Mouse (Mus musculus) B cell, adult (primary cell): Measurements from ENCODE around the gene Plekhj1. TPM values are rescaled to one million over a fixed set of nuclear protein-coding genes. Genes with fewer than 3 reads are reported as not detected.

Source experiments
- total RNA-seq: library from RNA; stranded (reverse); gene quantifications from 4 replicates; pipeline ENCODE4 v1.2.4, GENCODE M21; 2023; ENCODE audit not compliant: inconsistent age

Gene Plekhj1
- total RNA-seq: 120 to 133 TPM (median 122 TPM) in 4 replicates

DNA sequence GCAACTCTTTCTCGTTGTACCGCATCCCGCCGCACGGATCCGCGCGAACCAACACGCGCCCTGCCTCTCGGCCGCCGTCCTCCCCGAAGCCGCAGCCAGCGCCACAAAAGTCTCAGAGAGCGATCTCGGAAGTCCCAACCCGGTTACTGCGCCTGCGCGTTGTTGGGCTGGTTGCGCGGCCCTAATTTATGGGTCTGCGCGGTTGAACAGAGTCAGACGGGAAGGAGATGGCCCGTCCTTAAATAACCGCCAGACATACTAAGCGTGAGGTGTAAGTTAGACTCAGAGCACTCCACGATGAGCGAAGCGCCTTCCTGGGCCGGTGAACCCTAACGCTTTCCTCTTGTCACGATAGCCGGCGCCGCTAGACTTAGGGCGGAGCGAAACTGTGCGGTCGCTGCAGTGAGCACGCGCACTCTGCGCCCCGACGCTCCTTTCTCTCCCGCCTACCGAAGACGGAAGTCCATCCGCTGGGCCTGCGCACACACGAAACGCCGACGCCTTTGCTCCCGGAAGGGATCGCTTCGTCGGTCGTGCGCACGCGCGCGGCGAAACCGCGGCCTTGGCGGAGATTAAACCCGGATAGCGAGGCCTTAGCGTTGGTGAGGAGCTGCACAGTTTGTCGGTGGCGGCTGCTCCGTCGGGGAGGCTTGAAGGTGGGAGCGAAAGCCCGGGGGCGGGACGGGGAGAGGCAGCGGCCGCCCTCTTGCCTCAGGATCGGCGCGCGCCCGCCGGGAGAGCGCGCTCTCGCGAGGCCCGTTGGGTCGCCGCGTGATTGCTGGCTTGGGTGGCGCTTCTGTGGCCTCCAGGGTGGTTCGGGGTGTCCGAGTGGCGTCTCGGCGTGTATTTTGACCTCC is at the start of gene Plekhj1, which contains the start of gene Sf3a2:
TSS of gene Plekhj1 (minus strand) at position 477 of the 857 bp plus-strand sequence.
TSS of gene Sf3a2 (plus strand) at position 49 of the 857 bp plus-strand sequence.

DNA sequence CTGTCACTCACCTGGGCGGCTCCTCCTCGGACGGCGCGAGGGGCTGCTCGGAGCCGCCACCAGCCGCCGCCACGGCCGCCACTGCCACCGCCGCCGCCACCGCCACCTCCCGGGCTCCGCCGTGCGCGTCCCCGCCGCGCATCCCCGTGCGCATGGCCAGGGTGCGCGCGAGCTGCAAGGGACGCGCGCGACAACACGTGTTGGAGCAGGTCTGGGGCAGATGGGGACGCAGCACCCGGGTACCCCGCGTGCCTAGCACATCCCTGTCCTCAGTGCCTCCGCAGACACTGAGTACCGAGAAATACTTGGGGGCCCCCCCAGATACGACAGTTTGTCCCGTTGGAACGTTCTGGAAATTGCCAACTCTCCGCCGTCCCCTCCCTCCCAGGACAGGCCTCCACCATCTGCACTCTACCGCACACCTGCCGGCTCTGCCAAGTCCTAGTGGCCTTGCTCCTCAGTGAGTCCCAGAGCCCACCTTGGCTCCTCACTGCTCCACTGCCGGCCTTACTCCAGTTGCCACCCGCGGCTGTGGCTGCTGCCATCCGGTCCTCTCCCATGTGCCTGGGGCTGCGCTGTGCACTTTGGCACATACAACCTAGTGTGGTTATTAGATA is 45.6 kb upstream of the Plekhj1 start, which contains the start of gene Lingo3:
TSS of gene Lingo3 (minus strand) at position 109 of the 617 bp plus-strand sequence.

DNA sequence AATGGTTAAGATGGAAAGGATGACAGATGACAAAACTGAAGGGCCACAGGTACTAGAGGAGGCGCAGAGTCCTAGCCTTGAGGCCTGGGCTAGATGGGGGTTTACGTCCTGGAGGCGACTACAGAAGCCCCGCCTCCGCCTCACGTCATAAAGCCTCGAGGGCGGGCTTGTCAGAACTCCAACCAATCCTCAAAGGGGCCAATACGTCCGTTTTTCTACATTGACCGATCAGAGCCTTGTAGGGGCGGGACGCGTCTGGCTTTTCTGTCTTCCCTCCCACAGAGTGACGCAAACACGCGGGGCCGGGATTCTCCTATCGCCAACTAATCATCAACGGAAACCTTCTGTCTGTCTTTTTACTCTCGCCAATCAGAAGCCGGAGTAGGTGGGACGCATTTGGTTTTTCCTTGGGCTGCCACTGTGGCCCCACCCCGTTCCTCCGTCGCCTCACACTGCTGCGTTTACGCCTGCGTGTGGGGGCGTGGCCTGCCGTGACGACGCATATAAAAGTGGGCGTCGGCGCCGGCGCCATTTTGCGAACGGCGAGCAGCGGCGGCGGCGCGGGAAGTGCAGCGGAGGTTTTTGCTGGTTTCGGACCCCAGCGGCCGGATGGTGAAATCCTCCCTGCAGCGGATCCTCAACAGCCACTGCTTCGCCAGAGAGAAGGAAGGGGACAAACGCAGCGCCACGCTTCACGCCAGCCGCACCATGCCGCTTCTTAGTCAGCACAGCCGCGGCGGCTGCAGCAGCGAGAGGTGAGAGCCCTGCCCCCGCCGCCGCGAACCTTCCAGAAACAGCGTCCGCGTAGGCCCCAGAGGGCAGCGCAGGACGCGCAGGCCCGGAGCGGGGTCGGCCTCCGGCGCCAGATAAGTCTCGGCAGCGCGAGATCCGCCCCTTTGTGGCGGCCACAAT is 28.0 kb upstream of the Plekhj1 start, which contains the start of gene Oaz1:
TSS of gene Oaz1 (plus strand) at position 506 of the 912 bp plus-strand sequence.

DNA sequence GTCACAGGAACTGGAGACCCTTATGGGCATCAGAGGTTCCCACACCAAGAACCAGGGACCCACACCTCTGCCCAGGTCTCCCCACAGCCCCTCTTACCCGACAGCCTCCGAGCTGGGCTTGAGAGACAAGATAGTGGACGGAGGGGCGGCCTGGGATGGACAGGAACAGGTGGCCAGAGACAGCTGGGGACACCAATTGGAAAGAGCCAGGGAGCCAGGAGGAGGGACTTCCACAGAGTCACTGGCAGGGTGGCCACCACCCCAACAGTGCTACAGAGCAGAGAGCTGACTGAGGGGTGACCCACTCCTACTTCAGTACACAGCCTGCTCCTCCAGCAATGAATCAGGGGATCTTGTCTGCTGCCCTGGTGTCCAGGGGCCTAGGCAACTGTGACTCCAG is 14.9 kb upstream of the Plekhj1 start, which contains the start of gene Jsrp1:
TSS of gene Jsrp1 (minus strand) at position 133 of the 400 bp plus-strand sequence.

DNA sequence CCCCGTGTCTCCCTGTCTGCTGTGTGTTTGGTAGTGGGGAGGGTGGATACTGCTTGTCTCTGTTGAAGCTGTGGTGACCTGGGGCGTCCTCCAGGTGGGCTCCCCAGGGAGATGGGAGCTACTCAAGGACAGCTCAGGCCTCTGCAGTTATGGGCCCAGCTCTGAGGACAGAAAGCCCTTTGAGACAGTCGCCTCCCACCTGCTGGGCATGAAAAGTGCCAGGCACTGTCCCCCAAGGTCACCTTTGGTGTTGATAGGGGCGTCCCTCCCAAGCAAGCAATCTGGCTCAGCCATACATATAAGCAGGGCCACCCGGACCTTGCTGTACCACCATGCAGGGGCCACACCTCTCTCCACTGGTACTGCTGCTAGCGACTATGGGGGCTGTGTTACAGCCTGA is 6.5 kb upstream of the Plekhj1 start, which contains the start of gene Amh:
TSS of gene Amh (plus strand) at position 328 of the 400 bp plus-strand sequence.

DNA sequence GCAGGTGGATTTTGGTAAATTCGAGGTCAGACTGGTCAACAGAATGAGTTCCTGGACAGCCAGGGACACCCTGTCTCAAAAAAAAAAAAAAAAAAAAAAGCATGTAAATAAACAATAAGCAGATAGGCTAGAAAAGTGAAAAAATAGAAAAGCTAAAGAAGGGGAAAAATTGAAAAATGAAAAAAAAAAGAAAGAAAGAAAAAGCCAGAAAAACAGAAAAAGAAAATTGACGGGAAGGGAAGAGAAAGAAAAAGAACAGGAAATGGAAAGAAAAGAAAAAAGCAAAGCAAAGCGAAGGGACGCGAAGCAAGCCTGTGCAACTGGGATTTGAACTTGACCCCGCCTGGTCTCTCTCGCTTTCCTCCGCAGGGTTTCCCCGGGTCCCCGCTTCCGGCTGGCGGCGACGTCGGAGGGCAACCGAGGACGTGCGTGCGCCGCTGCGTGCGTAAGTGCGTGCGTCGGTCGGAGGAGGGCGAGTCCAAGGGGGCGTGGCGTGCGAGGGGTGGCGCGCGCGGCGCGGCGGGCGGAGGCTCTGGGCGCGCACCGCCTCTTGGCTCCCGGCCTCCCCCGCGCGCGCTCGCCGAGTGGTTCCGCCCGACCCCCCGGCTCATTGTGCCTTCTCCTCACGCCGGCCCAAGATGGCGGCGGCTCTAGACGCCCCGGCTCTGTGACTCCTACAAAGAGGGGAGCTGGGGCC is 43.7 kb downstream of the Plekhj1 start, which contains the start of gene Dot1l:
TSS of gene Dot1l (plus strand) at position 613 of the 697 bp plus-strand sequence.

Other genes with a start within 250 kb of the Plekhj1 start
- 113 to 133 TPM (median 119 TPM) in 4 replicates for gene Rexo1, start 237.1 kb downstream of the Plekhj1 start, total RNA-seq
- 28.7 to 30.4 TPM (median 29.1 TPM) in 4 replicates for gene Klf16, start 221.3 kb downstream of the Plekhj1 start, total RNA-seq
- gene Abhd17a, start 208.3 kb downstream of the Plekhj1 start, total RNA-seq: 98.4 to 122 TPM (median 111 TPM) in 4 replicates
- gene Scamp4, start 195.8 kb downstream of the Plekhj1 start, total RNA-seq: 59.8 to 72.2 TPM (median 66.6 TPM) in 4 replicates
- 11.7 to 18.8 TPM (median 16.4 TPM) in 4 replicates for gene Adat3, start 195.7 kb downstream of the Plekhj1 start, total RNA-seq
- 8.0 to 11.8 TPM (median 9.9 TPM) in 4 replicates for gene Gm49322, start 192.6 kb downstream of the Plekhj1 start, total RNA-seq
- gene Csnk1g2, start 175.8 kb downstream of the Plekhj1 start, total RNA-seq: 197 to 226 TPM (median 216 TPM) in 4 replicates
- gene Btbd2, start 141.6 kb downstream of the Plekhj1 start, total RNA-seq: 28.4 to 35.4 TPM (median 33.8 TPM) in 4 replicates
- 439 to 470 TPM (median 448 TPM) in 4 replicates for gene Mknk2, start 120.5 kb downstream of the Plekhj1 start, total RNA-seq
- gene Mob3a, start 96.6 kb downstream of the Plekhj1 start, total RNA-seq: 98.5 to 112 TPM (median 103 TPM) in 4 replicates
- 27.3 to 49.1 TPM (median 36.6 TPM) in 4 replicates for gene Izumo4, start 96.4 kb downstream of the Plekhj1 start, total RNA-seq
- 128 to 153 TPM (median 137 TPM) in 4 replicates for gene Ap3d1, start 56.4 kb downstream of the Plekhj1 start, total RNA-seq
- gene Dot1l, start 43.4 kb downstream of the Plekhj1 start, total RNA-seq: 65.5 to 67.7 TPM (median 67.0 TPM) in 4 replicates
- gene Sf3a2, start 428 bp downstream of the Plekhj1 start, total RNA-seq: 69.6 to 87.1 TPM (median 77.5 TPM) in 4 replicates
- 0.96 to 1.9 TPM (median 1.5 TPM) in 4 replicates for gene Amh, start 6.6 kb upstream of the Plekhj1 start, total RNA-seq
- gene Jsrp1, start 14.9 kb upstream of the Plekhj1 start, total RNA-seq: not detected in 4 replicates
- 502 to 594 TPM (median 550 TPM) in 4 replicates for gene Oaz1, start 28.0 kb upstream of the Plekhj1 start, total RNA-seq
- not detected in 4 replicates for gene Lingo3, start 45.4 kb upstream of the Plekhj1 start, total RNA-seq
- gene Lsm7, start 56.6 kb upstream of the Plekhj1 start, total RNA-seq: 20.6 to 35.7 TPM (median 27.3 TPM) in 4 replicates
- gene Sppl2b, start 56.6 kb upstream of the Plekhj1 start, total RNA-seq: 24.8 to 34.2 TPM (median 28.8 TPM) in 4 replicates
- not detected in 4 replicates for gene Tmprss9, start 73.2 kb upstream of the Plekhj1 start, total RNA-seq
- 67.2 to 77.1 TPM (median 71.8 TPM) in 4 replicates for gene Timm13, start 102.3 kb upstream of the Plekhj1 start, total RNA-seq
- 10.7 to 14.4 TPM (median 12.4 TPM) in 4 replicates for gene Lmnb2, start 119.6 kb upstream of the Plekhj1 start, total RNA-seq
- 43.6 to 49.2 TPM (median 44.1 TPM) in 4 replicates for gene Gadd45b, start 131.4 kb upstream of the Plekhj1 start, total RNA-seq
- gene Gng7, start 216.3 kb upstream of the Plekhj1 start, total RNA-seq: 0.19 to 0.39 TPM (median 0.22 TPM) in 3 of 4 replicates, not detected in the other
- gene Diras1, start 227.0 kb upstream of the Plekhj1 start, total RNA-seq: not detected in 4 replicates
- gene Slc39a3, start 238.8 kb upstream of the Plekhj1 start, total RNA-seq: 10.1 to 13.0 TPM (median 12.5 TPM) in 4 replicates